Mouse (Mus musculus): Measurements from ENCODE around the gene Ppp1r10. TPM values are rescaled to one million over a fixed set of nuclear protein-coding genes. Genes with fewer than 3 reads are reported as not detected.

The Ppp1r10 gene
- 175 and 218 TPM in 2 replicates for total RNA-seq (2017)

GRCm38 (mm10) chr17:35916297-35917142 is at the start of gene Ppp1r10, which contains the start of gene Mrps18b:
Gene Ppp1r10 (plus strand): TSS chr17:35916434.
Gene Mrps18b (minus strand): TSS chr17:35916389.
- ATAC-seq (replicated peaks in 1 of 2; ENCODE audit: insufficient read depth in 1 of 2, low FRiP score in 2 of 2, low TSS enrichment in 1 of 2, low read depth in 1 of 2, poor library complexity in 2 of 2, severe bottlenecking in 2 of 2): peak; percentile 79 to 84

GRCm38 (mm10) chr17:35866911-35867890 is 49.0 kb upstream of the Ppp1r10 start:
- ATAC-seq (replicated peaks in 1 of 2; ENCODE audit: insufficient read depth in 1 of 2, low FRiP score in 2 of 2, low TSS enrichment in 1 of 2, low read depth in 1 of 2, poor library complexity in 2 of 2, severe bottlenecking in 2 of 2): no peak

- 0 out of 4 replicates have a peak, but pooled peaks of 1 of the 2 experiments have one; percentile 4 for ATAC-seq (replicated peaks in 1 of 2; ENCODE audit: insufficient read depth in 1 of 2, low FRiP score in 2 of 2, low TSS enrichment in 1 of 2, low read depth in 1 of 2, poor library complexity in 2 of 2, severe bottlenecking in 2 of 2)
These were observed 47.9 kb upstream of the Ppp1r10 start for GRCm38 (mm10) chr17:35868165-35868820.

- ATAC-seq (replicated peaks in 1 of 2; ENCODE audit: insufficient read depth in 1 of 2, low FRiP score in 2 of 2, low TSS enrichment in 1 of 2, low read depth in 1 of 2, poor library complexity in 2 of 2, severe bottlenecking in 2 of 2): no peak
These were observed 47.3 kb upstream of the Ppp1r10 start for GRCm38 (mm10) chr17:35868961-35869345.

GRCm38 (mm10) chr17:35869346-35870067 is 46.7 kb upstream of the Ppp1r10 start:
- no peak for ATAC-seq (replicated peaks in 1 of 2; ENCODE audit: insufficient read depth in 1 of 2, low FRiP score in 2 of 2, low TSS enrichment in 1 of 2, low read depth in 1 of 2, poor library complexity in 2 of 2, severe bottlenecking in 2 of 2)

- peak; percentile 75 to 76 for ATAC-seq (replicated peaks in 1 of 2; ENCODE audit: insufficient read depth in 1 of 2, low FRiP score in 2 of 2, low TSS enrichment in 1 of 2, low read depth in 1 of 2, poor library complexity in 2 of 2, severe bottlenecking in 2 of 2)
These were observed 45.9 kb upstream of the Ppp1r10 start for GRCm38 (mm10) chr17:35870151-35870883.

- no peak for ATAC-seq (replicated peaks in 1 of 2; ENCODE audit: insufficient read depth in 1 of 2, low FRiP score in 2 of 2, low TSS enrichment in 1 of 2, low read depth in 1 of 2, poor library complexity in 2 of 2, severe bottlenecking in 2 of 2)
These were observed 45.1 kb upstream of the Ppp1r10 start for GRCm38 (mm10) chr17:35870884-35871696.

- 0 out of 4 replicates have a peak, but pooled peaks of 1 of the 2 experiments have one; percentile 33 for ATAC-seq (replicated peaks in 1 of 2; ENCODE audit: insufficient read depth in 1 of 2, low FRiP score in 2 of 2, low TSS enrichment in 1 of 2, low read depth in 1 of 2, poor library complexity in 2 of 2, severe bottlenecking in 2 of 2)
These were observed 42.3 kb upstream of the Ppp1r10 start for GRCm38 (mm10) chr17:35873774-35874519.

- no peak for ATAC-seq (replicated peaks in 1 of 2; ENCODE audit: insufficient read depth in 1 of 2, low FRiP score in 2 of 2, low TSS enrichment in 1 of 2, low read depth in 1 of 2, poor library complexity in 2 of 2, severe bottlenecking in 2 of 2)
These were observed 41.5 kb upstream of the Ppp1r10 start for GRCm38 (mm10) chr17:35874721-35875120.

GRCm38 (mm10) chr17:35879245-35880057 is 36.8 kb upstream of the Ppp1r10 start, which contains the start of gene Dhx16:
Gene Dhx16 (plus strand): TSS chr17:35879819.
- ATAC-seq (replicated peaks in 1 of 2; ENCODE audit: insufficient read depth in 1 of 2, low FRiP score in 2 of 2, low TSS enrichment in 1 of 2, low read depth in 1 of 2, poor library complexity in 2 of 2, severe bottlenecking in 2 of 2): peak; percentile 91 to 94

GRCm38 (mm10) chr17:35882924-35883323 is 33.3 kb upstream of the Ppp1r10 start:
- no peak for ATAC-seq (replicated peaks in 1 of 2; ENCODE audit: insufficient read depth in 1 of 2, low FRiP score in 2 of 2, low TSS enrichment in 1 of 2, low read depth in 1 of 2, poor library complexity in 2 of 2, severe bottlenecking in 2 of 2)

- ATAC-seq (replicated peaks in 1 of 2; ENCODE audit: insufficient read depth in 1 of 2, low FRiP score in 2 of 2, low TSS enrichment in 1 of 2, low read depth in 1 of 2, poor library complexity in 2 of 2, severe bottlenecking in 2 of 2): no peak
These were observed 32.5 kb upstream of the Ppp1r10 start for GRCm38 (mm10) chr17:35883777-35884176.

GRCm38 (mm10) chr17:35887725-35888124 is 28.5 kb upstream of the Ppp1r10 start:
- ATAC-seq (replicated peaks in 1 of 2; ENCODE audit: insufficient read depth in 1 of 2, low FRiP score in 2 of 2, low TSS enrichment in 1 of 2, low read depth in 1 of 2, poor library complexity in 2 of 2, severe bottlenecking in 2 of 2): no peak

Data from hematopoietic stem cell, adult 5-6 weeks (primary cell).